Mouse (Mus musculus) kidney, adult 18-20 months (tissue): ENCODE results near the gene Tnni3.

Experiments
- DNase-seq: peaks from one replicate; pipeline ENCODE4 v3.0.0; 2021

Gene Tnni3

GRCm38 (mm10) chr7:4497271-4497903, 26.6 kb downstream of the Tnni3 start:
- no peak for DNase-seq

DNA sequence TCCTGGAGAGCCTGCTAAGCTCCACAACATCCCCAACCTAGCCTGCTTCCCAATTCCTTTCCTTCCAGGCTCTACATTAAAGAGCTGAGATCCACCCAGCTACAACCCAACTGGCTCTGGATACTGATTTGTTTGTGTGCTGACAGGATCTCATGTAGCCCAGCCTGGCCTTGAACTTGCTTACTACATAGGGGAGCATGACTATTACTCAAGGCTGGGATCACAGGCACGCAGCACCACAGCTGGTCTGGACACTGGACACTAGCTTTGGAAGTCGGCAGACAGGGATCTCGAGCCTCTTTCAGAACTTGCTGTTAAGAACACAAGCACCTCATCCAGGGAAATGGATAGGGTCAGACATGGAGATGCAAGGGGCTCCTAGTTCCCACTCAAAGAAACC, 27.6 kb downstream of the Tnni3 start:
- DNase-seq = no peak

DNA sequence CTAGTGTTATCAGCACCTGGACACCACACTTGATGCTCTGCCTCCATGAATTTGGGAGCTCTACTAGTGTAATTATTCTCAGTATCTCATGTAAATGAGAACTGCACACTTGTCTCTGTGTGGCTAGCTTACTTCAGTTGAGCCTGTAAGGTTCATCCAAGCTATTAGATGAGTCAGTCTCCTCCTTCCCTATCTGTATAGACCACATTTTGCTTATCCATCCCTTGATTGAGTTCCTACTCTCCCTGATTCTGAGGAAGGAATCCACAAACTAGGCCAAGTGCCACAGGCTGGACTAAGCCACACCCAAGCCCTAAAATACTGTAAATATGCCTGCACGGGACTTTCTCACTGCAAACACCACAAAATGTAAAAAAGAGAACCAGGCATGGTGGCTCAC, 30.0 kb downstream of the Tnni3 start:
- no peak for DNase-seq

- DNase-seq = no peak
Measured at GRCm38 (mm10) chr7:4492284-4493224, 31.5 kb downstream of the Tnni3 start.

- no peak for DNase-seq
Measured at GRCm38 (mm10) chr7:4491308-4491707, 32.7 kb downstream of the Tnni3 start.

GRCm38 (mm10) chr7:4482281-4482680, 41.7 kb downstream of the Tnni3 start:
- no peak for DNase-seq

GRCm38 (mm10) chr7:4479674-4480073, 44.4 kb downstream of the Tnni3 start:
- DNase-seq = peak; percentile 44

GRCm38 (mm10) chr7:4478796-4479291, 45.2 kb downstream of the Tnni3 start:
- no peak for DNase-seq

DNA sequence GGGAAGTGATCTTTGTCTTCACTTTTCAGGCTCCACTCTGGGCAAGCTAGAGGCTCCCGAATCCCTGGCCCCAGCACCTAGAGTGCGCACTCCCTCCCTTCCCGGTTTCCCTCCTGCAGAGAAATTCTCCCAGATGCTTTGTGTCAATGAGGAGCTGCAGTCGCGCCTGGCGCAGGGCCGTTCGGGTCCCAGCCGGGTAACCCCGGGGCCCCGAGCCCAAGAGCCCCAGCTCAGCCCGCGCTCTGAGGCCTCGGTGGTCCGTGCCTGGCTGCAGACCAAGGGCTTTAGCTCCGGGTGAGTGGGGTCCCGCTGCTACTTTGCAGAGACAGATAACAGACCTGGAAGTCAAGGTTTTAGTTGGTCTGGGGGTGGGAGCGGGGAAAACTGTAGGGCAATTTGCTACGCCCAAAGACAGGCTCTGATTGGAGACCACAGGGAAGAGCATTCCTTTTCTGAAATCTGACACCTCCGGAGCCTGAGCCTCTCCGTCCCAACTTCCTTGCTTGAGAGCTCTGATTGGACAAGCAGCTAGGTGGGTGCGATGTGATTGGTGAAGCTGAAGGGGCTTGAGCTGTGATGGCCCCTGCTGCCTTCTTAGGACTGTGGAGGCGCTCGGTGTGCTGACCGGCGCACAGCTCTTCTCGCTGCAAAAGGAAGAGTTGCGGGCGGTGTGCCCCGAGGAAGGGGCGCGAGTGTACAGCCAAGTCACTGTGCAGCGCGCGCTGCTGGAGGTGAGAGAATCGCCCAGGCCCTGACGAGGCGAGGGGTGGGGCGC, 45.8 kb downstream of the Tnni3 start:
- DNase-seq = peak; percentile 77

DNA sequence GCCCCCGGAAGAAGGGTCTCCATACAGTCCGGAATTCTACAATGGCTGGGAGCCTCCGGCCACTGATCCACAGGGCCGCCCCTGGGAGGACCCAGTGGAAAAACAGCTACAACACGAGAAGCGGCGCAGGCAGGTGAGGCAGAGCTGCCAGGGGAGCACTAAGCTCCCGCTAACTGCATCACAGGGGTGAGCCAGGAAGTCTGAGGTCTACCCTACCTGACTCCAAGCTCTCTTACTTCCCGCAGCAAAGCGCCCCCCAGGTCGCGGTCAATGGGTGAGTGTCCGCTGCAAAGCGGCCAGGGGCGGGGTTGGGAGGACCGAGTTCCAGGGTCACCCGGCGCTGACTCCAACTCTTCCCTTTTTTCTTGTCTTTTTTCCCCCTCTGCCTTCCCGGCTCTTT, 50.1 kb downstream of the Tnni3 start:
- DNase-seq = no peak

DNA sequence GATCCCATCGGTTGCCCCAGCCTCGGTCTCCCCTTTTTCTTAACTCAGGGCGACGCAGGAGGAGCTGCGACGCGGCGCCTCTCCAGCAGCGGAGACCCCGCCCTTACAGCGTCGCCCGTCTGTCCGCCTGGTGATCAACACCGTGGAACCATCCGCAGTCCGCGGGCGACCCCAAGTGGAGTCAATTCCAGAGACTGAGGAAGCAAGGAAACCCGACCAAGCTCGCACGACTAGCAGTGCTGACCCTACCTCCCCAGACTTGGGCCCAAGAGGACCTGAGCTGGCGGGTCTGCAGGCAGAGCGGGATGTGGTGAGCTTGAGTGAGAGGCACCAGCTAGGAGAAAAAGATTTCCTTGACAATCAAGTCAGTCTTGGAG, 52.9 kb downstream of the Tnni3 start:
- DNase-seq = peak; percentile 88

DNA sequence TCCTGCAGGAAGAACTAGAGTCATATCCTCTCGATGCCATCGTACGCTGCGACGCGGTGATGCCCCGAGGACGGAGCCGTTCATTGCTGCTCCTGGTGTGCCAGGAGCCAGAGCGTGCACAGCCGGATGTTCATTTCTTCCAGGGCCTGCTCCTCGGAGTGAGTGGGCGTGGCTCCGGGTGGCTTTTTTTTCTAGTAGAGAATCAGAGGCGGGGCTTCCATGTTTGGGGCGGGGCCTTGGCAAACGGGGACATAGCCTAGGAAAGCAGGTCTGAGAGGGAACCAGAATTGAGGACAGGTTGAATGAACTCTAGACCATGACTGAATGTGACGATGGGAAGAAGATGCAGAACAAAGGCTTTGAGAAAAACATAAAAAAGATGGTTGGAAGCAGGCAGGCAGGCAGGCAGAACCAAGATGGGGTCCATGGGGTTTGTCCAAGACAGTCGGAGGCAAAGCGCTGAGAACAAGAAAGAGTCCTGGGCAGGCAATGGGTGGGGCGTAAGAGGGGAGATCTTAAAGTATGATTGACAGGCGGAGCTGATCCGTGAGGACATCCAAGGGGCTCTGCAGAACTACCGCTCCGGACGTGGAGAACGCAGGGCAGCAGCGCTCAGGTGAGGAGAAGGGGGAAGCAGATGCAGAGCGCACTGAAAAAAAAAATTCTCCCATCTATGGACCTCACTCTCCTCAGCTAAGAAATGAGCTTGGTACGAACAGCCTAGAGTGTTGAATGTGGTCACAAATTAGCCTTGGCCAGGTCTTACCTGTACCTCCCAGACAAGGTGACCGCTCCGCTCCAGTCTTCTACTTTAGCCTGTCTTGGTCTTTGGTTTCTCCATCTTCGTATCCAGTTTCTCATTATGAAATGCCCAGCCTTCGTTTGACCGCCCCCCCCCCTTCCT, 53.5 kb downstream of the Tnni3 start:
- peak; percentile 79 for DNase-seq
